Mouse (Mus musculus) subcutaneous adipose tissue, adult 2 months (tissue): ENCODE measurements around the gene Fmo4. TPM values are rescaled to one million over a fixed set of nuclear protein-coding genes. Genes with fewer than 3 reads are reported as not detected.

ENCODE experiments used
- polyA plus RNA-seq: library from polyadenylated mRNA; depleted of rRNA; stranded (reverse); fragments of >200 nt; gene quantifications from 2 replicates; pipeline ENCODE4 v1.2.3, GENCODE M21; 2012; ENCODE audit warnings: low replicate concordance; rRNA removed

Fmo4 gene
- polyA plus RNA-seq = 0.48 and 1.0 TPM in 2 replicates

GRCm38 (mm10) chr1:162813836-162814156 lies at the start of gene Fmo4:
Gene Fmo4 (minus strand): TSS chr1:162813972.

Other genes starting within 250 kb of the Fmo4 start
- 9.7 and 15.1 TPM in 2 replicates for gene Vamp4, start 243.5 kb downstream of the Fmo4 start, polyA plus RNA-seq
- gene Myoc, start 174.8 kb downstream of the Fmo4 start, polyA plus RNA-seq = 4.8 and 8.3 TPM in 2 replicates
- gene Myocos, start 155.8 kb downstream of the Fmo4 start, polyA plus RNA-seq = not detected in 2 replicates
- 20.2 and 49.4 TPM in 2 replicates for gene Prrc2c, start 73.4 kb downstream of the Fmo4 start, polyA plus RNA-seq
- 102 and 125 TPM in 2 replicates for gene Fmo1, start 52.6 kb upstream of the Fmo4 start, polyA plus RNA-seq
- 16.0 and 23.8 TPM in 2 replicates for gene Fmo2, start 84.8 kb upstream of the Fmo4 start, polyA plus RNA-seq
- 0.13 TPM in 1 of 2 replicates, not detected in the other for gene Fmo6, start 123.5 kb upstream of the Fmo4 start, polyA plus RNA-seq
- gene Fmo3, start 170.6 kb upstream of the Fmo4 start, polyA plus RNA-seq = not detected in 2 replicates